Mouse (Mus musculus) adrenal gland, postnatal 14 days (tissue): ENCODE results near the gene Dnajb14. TPM values are rescaled to one million over a fixed set of nuclear protein-coding genes. Genes with fewer than 3 reads are reported as not detected.
"Not testable (repeated sequence)": the region's sequence is repeated elsewhere in the genome, so short reads cannot be mapped to it uniquely, and the experiment has no call there.

Experiments used
- DNase-seq: peaks from one replicate; pipeline ENCODE4 v3.0.0; 2021; ENCODE audit warnings: mixed read lengths
- total RNA-seq: library from RNA; stranded (reverse); gene quantifications from 2 replicates; pipeline ENCODE4 v1.2.3, GENCODE M21; 2021

Gene Dnajb14
- total RNA-seq, 1 experiment from 2014 or later, result 17.8 TPM

GRCm38 (mm10) chr3:137863330-137864123 lies 3.9 kb upstream of the Dnajb14 start:
- DNase-seq, result no peak

- peak; percentile 99 for DNase-seq
Observed at GRCm38 (mm10) chr3:137864124-137864987, 3.1 kb upstream of the Dnajb14 start, which contains the start of gene H2afz. TSS of gene H2afz (plus strand) at chr3:137864487.

GRCm38 (mm10) chr3:137864988-137865982 lies 2.2 kb upstream of the Dnajb14 start:
- DNase-seq, result peak; percentile 94

GRCm38 (mm10) chr3:137867133-137867436 lies 390 bp upstream of the Dnajb14 start:
- no peak for DNase-seq

- DNase-seq, result no peak
Observed at GRCm38 (mm10) chr3:137868094-137868913, 829 bp downstream of the Dnajb14 start.

- DNase-seq, result no peak
Observed at GRCm38 (mm10) chr3:137869395-137869794, 1.9 kb downstream of the Dnajb14 start.

GRCm38 (mm10) chr3:137879313-137879712 lies 11.8 kb downstream of the Dnajb14 start:
- DNase-seq, result no peak

GRCm38 (mm10) chr3:137880109-137880748 lies 12.8 kb downstream of the Dnajb14 start:
- DNase-seq, result no peak

GRCm38 (mm10) chr3:137881093-137881492 lies 13.6 kb downstream of the Dnajb14 start:
- DNase-seq, result no peak

GRCm38 (mm10) chr3:137887961-137888360 lies 20.5 kb downstream of the Dnajb14 start:
- DNase-seq, result no peak

GRCm38 (mm10) chr3:137891089-137891488 lies 23.6 kb downstream of the Dnajb14 start:
- no peak for DNase-seq

GRCm38 (mm10) chr3:137892118-137892517 lies 24.6 kb downstream of the Dnajb14 start:
- DNase-seq, result no peak

- DNase-seq, result no peak
Observed at GRCm38 (mm10) chr3:137893789-137894188, 26.3 kb downstream of the Dnajb14 start.

GRCm38 (mm10) chr3:137895196-137895595 lies 27.7 kb downstream of the Dnajb14 start:
- DNase-seq, result peak; percentile 26

- no peak for DNase-seq
Observed at GRCm38 (mm10) chr3:137896386-137896785, 28.9 kb downstream of the Dnajb14 start.

GRCm38 (mm10) chr3:137896867-137897266 lies 29.4 kb downstream of the Dnajb14 start:
- DNase-seq, result no peak

- DNase-seq, result no peak
Observed at GRCm38 (mm10) chr3:137897685-137898084, 30.2 kb downstream of the Dnajb14 start.

- DNase-seq, result peak; percentile 65
Observed at GRCm38 (mm10) chr3:137900149-137900548, 32.7 kb downstream of the Dnajb14 start.

- DNase-seq, result no peak
Observed at GRCm38 (mm10) chr3:137913093-137913492, 45.6 kb downstream of the Dnajb14 start.

GRCm38 (mm10) chr3:137914567-137914966 lies 47.1 kb downstream of the Dnajb14 start:
- not testable (repeated sequence) for DNase-seq
